Mouse (Mus musculus) skeletal muscle tissue, adult 2 months (tissue): ENCODE data around the gene Rbp7.
"Not testable (repeated sequence)": the region's sequence is repeated elsewhere in the genome, so short reads cannot be mapped to it uniquely, and the experiment has no call there.

Source experiments
- DNase-seq: peaks from one replicate; pipeline ENCODE4 v3.0.0-alpha.2; 2012; ENCODE audit warnings: low read depth, low spot score

Gene Rbp7

GRCm38 (mm10) chr4:149454879-149455278 is at the start of gene Rbp7:
Gene Rbp7, minus strand, starts transcription at chr4:149454978.
- DNase-seq = no peak

GRCm38 (mm10) chr4:149504363-149504762 is 49.6 kb upstream of the Rbp7 start:
- DNase-seq = no peak

DNA sequence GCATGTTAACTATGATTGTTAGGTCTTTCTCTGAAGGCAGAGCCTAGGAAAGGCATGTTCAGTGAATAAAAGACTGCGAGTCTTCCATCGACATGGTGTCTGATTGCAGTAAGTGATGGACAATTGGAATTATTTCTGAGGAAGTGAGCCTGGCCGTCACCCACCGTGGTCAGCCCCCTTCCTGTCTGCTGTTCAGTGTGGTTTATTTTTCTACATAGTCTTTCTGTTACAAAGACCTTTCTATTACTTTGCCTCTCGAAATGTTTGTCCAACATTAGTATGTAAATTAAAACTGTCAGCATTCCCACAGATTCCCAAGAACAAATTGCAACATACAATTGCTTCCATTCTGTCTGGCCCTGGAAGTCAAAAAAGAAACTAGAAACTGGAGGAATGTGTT is 45.0 kb upstream of the Rbp7 start:
- no peak for DNase-seq

- DNase-seq = no peak
Observed at GRCm38 (mm10) chr4:149498901-149499300, 44.1 kb upstream of the Rbp7 start.

DNA sequence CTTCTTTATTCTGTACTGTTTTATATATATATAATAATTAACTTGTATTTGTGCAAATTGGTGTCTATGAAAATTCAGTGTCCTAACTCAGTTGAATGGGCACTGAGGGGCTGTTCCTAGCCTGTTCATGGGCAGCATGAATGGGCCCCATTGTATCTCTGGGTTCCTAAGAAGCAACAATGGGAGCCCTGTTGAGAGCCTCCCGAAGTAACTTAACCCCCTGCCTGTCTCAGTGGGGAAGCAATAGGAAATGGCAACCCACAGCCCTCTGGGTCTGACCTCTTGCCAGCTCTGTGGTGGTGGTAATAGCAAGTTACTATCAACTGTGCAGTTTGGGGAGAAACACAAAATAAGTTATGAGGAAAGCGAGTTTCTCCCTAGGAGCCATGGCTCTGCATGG is 41.8 kb upstream of the Rbp7 start:
- no peak for DNase-seq

- DNase-seq = no peak
Observed at GRCm38 (mm10) chr4:149491151-149491550, 36.4 kb upstream of the Rbp7 start.

DNA sequence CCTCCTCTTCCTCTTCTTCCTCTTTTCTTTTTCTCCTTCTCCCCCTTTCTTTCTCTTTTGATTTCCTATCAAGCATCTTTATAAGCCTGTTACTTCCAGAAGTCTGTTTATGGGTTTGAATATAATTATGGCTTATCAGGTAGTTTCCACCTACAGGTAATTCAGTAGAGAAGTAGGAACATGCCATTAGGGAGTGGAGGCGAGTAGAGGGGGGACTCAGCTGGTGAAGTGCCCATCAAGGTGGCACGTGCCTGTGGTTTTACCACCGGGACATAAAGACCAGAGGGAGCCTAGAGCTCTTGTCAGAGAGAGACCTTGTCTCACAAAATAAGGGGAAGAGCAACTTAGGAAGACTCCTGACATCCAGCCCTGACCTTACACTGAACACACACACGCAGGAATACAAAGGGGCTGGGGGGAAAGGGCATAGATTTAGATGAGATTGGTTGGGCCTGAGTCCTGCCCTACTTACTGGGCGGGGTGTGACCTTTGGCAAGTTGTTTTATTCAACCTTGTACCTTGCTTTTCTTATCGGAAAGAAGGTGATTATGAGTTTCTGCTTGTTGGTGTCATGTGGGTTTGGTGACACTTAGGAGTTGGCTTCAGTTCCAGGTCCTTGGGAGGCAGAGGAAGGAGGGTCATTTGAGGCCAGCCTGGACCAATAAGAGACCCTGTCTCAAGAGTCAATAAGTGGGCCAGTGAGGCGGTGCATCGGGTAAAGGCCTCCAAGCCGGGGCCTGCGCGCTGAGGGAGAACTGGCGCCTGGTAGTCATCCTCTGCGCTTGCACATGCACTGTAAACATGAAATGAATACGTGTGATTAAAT is 34.9 kb upstream of the Rbp7 start:
- no peak for DNase-seq

DNA sequence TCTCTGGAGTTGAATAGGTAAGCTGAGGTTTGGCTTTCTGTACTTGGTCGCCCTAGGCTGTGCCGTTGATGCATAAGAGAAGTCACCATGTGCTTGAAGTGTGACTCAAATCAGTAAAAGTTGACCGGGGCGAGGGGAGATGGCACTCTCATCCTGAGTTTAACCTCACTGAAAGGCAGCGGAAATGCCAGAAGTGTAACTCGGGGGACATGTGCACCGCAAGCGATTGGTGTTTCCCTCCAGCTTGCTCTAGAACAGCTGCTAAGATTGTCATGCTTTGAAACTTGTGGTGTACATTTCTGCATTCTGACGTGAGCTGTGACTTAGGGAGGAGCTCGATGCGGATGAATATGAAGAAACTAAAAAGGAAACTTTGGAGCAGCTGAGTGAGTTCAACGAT is 33.0 kb upstream of the Rbp7 start:
- no peak for DNase-seq

DNA sequence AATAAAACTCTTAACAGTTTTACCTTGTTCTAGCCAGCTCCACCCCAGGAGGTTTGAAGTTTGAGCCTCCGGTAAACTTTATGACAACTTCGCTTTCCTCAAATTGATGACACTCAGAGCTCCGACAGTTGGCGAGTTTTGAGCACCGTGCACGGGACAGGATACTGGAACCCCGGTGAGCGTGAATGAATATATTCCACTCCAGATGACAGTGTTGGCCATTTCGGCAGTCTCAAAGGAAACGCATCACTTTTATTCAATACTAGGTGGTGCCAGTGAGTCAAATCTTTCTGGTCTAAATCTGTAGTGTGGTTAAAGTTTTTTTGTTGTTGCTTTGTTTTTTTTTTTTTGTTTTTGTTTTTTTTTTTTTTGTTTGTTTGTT is 31.0 kb upstream of the Rbp7 start:
- no peak for DNase-seq

DNA sequence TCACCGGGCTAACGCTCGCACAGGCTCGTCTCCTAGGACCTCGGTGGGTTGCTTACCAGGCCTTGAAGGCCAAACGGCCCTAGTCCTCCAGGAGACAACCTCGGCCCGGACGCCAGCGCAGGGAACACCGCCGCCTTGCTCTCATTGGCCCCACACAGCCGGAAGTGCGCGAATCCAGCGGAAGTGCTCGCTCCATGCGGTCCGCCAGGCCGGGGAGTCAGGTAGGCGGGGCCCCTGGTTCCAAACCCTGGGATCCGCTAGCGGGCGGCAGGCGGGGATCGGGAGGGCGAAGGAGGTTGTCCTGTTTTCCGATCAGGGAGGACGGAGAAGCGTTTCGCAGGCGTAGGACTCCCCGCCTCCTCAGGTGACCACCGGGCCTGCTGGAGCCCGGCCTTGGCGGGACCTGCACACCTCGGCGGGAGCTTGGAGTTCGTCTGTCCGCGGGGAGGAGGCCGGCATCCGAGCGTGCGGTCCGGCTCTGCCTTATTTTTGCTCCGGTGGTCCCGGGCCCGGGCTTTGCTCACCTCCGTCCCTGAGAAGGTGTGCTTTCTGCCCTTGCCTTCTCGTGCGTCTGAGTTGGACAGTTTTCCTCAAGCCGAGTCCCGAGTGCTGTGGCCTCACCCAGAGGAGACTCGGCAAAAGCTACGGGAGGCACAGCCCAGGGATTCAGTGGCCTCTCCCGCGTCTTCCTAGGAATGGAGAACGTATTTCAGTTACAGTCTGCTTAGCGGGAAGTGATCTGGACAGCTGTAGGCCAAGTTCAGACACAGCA is 30.5 kb upstream of the Rbp7 start, which contains the start of the genes Nmnat1 and Lzic:
Gene Nmnat1 (minus strand): TSS at position 150 of the 772 bp plus-strand sequence.
Gene Lzic (plus strand): TSS at position 177 of the 772 bp plus-strand sequence.
- DNase-seq = peak; percentile 86

DNA sequence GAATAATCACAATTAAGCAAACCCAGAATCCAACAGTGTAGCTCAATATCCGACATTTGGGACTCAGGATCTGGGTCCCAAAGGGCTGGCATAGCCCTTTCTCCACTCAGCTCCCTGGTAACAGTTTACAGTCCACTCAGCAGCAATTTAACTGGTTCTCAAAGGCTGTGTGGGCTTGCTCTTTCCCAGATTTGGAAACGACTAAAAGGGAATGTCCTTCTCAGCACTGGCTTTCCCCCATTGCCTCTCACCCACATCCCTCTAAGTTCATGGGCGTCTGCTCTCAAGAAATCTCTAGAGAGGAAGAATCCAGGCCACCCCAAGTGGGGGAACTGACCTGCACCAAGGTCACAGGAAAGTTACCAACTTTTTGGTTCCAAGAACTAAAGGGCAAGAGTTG is 29.8 kb upstream of the Rbp7 start:
- DNase-seq = peak; percentile 27

DNA sequence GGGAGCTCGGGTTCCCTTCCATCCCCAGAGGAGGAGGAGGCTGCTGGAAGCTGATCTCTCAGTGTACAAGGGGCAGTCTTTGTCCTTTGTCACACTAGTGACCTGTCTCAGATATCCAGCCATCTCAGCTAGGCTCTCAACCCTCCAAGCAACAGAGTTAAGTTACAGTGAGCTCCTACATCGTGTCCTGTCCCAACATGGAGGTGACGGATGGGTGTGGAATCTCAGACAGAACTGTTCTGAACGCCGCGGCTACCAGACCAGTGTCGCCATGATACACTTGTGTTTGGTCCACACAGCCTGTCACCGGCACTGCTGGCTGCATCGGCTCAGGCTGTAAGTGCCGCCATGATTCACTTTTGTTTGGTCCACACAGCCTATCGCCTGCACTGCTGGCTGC is 22.3 kb upstream of the Rbp7 start, which contains the start of gene Tmem274:
Gene Tmem274 (plus strand): TSS at position 301 of the 400 bp plus-strand sequence.
- no peak for DNase-seq

DNA sequence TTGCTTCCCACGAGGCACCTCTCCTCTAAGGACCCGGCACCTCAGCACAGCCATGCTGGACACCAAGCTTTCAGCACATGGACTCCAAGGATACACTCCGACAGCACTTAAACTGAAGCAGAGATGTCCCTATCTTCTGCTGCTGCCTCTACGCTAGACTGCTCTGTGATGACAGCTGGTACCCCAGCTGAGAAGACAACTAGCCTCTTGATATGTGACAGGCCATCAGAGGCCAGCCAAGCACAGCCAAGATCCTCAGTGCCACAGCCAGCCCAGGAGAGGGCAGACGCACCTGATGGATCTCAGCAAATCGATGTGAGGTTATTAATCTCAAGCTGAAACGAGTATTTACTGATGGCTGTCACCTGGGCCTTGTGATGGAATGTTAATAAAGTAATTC is 20.3 kb upstream of the Rbp7 start:
- no peak for DNase-seq

GRCm38 (mm10) chr4:149469557-149469956 is 14.8 kb upstream of the Rbp7 start:
- DNase-seq = no peak

DNA sequence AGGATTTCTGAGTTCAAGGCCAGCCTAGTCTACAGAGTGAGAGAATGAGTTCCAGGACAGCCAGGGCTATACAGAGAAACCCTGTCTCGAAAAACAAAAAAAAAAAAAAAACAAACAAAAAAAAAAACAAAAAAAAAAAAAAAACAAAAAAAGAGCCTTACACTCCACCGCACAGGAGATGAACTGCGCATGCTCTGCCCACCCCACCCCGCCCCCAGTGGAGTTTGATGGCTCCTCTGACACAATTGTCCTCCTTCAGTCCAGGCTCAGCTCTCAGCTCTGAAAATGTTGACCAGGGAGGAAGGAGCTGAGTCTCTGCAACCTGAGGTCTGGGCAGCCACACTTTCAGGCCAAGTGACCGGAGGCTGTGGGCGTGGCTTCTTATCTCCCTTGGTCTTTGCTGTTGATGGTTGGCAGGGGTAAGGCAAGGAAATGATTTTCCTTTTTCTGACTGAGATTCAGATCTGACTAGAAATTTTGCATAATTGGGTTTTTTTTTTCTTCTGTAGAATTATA is 8.7 kb upstream of the Rbp7 start:
- no peak for DNase-seq

GRCm38 (mm10) chr4:149462305-149462971 is 7.7 kb upstream of the Rbp7 start:
- DNase-seq = no peak

DNA sequence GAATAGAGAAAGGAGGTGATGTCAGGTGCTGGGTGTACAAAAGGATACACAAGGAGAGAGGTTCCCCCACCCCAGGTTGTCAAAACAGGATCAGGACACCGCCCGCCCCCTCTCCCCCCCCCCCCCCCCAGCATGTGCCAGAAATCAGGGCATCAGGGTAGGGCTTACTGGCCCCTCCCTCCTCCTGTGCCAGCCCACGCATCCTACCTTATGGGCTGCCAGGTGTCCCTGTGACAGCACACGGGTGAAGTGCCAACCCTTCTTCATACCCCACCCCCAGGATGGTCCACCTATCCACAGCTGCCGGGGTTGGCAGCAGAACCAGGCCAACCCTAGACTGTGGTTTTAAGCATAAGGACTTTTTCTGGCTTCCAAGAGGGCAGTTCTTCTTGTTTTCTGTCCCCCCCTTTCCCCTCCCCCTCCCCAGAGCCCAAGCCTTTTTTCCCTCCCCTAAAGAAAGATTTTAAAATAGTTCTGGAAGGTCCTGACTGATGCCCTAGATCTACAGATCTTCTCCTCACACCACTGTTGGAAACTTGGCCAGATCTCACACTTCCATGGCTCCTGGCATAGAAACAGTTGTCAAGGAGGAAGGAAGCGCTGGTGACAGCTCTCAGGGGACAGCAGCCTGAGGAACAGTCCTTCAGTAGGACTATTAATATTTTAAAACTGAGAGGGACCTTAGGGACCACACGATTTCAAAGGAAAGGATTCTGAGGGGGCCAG is 7.0 kb upstream of the Rbp7 start:
- DNase-seq = no peak

- not testable (repeated sequence) for DNase-seq
Observed at GRCm38 (mm10) chr4:149460475-149460874, 5.7 kb upstream of the Rbp7 start.

DNA sequence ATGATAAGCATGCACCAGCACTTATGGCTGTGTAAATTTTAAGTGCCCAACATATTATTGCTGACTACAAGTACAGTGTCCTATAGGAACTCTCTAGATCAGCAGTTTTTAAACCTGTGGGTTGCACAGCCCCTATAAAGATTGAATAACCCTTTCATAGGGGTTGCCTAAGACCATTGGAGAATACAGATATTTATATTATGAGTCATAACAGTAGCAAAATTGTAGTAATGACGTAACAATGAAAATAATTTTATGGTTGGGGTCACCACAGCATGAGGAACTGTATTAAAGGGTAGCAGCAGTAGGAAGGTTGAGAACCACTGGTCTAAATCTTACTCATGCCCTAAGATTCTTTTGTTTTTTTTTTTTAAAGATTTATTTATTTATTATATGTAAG is 4.6 kb upstream of the Rbp7 start:
- DNase-seq = no peak

DNA sequence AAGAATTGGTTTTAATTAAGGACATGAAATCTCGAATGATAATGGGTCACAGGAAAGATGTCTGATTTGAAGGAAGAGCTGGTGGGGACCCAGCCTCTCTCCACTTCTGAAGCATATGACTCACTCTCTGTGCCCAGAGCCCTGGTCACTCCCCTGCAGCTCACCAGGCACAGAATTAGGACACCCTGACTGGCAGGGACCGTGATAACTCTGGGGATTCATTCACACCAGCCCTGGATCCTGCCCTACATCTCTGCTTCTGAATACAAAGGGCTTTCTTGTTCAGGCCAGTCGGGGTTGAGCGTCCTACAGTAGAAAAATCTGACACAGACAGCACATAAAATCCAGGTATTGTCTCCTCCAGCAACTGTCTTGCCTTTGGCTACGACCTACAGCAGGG is 3.7 kb upstream of the Rbp7 start:
- DNase-seq = no peak

DNA sequence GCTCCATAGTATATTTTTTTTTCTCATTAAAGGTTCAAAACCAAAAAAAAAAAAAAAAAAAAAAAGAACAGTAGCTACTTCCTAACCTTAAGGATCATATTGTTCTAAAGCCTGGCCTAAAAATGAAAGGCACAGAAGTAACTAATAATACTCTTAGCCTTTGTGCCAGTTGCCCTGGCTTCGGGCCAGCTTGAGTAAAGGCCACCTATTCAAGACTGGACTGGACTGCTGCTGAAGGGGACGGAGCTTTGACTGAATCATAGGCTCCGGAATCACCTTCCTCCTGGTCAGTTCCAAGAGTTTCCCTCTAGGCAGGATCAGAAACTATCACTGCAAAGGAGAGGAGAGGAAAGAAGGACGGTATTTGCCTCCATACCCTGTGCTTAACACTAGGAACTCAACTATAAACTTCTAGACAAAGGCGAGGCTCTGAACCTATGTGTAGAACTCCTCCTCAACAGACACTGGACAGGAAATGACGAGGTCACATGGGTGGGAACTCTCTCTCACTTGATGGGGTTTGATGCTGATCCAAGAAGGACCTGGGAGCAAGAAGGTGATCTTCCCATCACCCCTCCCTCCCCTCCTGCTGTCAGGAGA is 3.2 kb upstream of the Rbp7 start:
- DNase-seq = peak; percentile 46
